Mouse (Mus musculus) left cerebral cortex, adult 2 months (tissue): ENCODE data around the gene Cyp2j12. TPM values are rescaled to one million over a fixed set of nuclear protein-coding genes. Genes with fewer than 3 reads are reported as not detected.
"Not testable (repeated sequence)": the region's sequence is repeated elsewhere in the genome, so short reads cannot be mapped to it uniquely, and the experiment has no call there.

ENCODE experiments used
- DNase-seq, 2 experiments: peaks; one replicate each; pipeline ENCODE4 v3.0.0; 2021 to 2022; ENCODE audit warnings: low spot score in 2 of 2, mixed read lengths in 1 of 2; ENCODE audit errors: extremely low spot score in 1 of 2
- H3K27ac ChIP-seq: fragments of 200-600 bp; 2 replicates; pipeline ENCODE4 v1.8.1; 2022
- H3K4me3 ChIP-seq: fragments of 200-600 bp; 2 replicates; pipeline ENCODE4 v1.8.1; 2022
- CTCF ChIP-seq: fragments of 200-600 bp; IDR thresholded peaks from 2 replicates; pipeline ENCODE4 v1.8.1; 2022; ENCODE audit warnings: antibody characterized with exemption, mild to moderate bottlenecking, moderate library complexity
- intact Hi-C: fragments of 180-260 bp; cut with DNase I; formaldehyde crosslinking; loops from one replicate; pipeline ENCODE4 v1.15.1; 2025
- long read RNA-seq, 2 experiments: library from polyadenylated mRNA; stranded (forward); transcript quantifications; one replicate each; pipeline ENCODE4 v2.0.0; 2021; ENCODE audit warnings: borderline mapping rate in 2 of 2
- total RNA-seq, 2 experiments: library from RNA; stranded (reverse); gene quantifications; 2 replicates each; pipeline ENCODE4 v1.2.3; 2021

Gene Cyp2j12
- 1 to 10 TPM; 1.4 to 1.5 TPM for total RNA-seq
- long read RNA-seq, experiment 1, partial matches to known transcripts: 3 of 7 reads
- long read RNA-seq, experiment 1, other reads (novel, unspliced or antisense): 0 of 7 reads
- long read RNA-seq, experiment 2, transcript Cyp2j12-202 (8 exons, 1,781 nt): major isoform, 5 of 9 reads
- long read RNA-seq, experiment 2, partial matches to known transcripts: 1 of 9 reads
- long read RNA-seq, experiment 2, other reads (novel, unspliced or antisense): 1 of 9 reads

GRCm38 (mm10) chr4:96140732-96141467, at the start of gene Cyp2j12:
Cyp2j12 (minus strand) TSS chr4:96141152.
- Histone ChIP-seq H3K27ac (no peak within 1 kb of the TSS), H3K4me3 (no peak within 1 kb of the TSS)
- peak in 1 of 2 experiments; percentile 8 for DNase-seq

GRCm38 (mm10) chr4:96189321-96189720, 48.4 kb upstream of the Cyp2j12 start:
- intact Hi-C loops, H3K27ac ChIP-seq, H3K4me3 ChIP-seq, DNase-seq: not testable (repeated sequence)

More at GRCm38 (mm10) chr4:96140732-96141467, at the start of gene Cyp2j12:
- intact Hi-C loops: no loop called here
- no peak for TF ChIP-seq CTCF

DNA sequence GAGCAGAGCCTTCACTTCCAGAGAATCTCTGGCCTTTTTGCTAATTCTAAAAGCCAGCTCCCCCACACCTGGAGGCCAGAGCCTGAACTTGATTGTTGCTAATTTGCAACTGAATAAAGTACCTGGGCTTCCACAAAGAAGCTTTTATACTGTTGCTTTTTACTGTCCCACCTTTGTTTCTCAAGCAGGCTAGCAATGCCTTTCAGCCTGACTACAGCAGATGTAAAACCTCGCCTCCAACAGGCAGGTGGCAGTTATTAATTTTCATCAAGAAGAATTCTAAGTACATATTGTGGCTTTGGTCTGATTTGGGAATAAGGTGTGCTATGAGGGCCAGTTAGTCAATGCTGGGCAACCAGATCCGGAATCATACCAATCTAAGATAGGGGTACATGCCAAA, 47.7 kb upstream of the Cyp2j12 start:
- H3K27ac ChIP-seq, H3K4me3 ChIP-seq, DNase-seq, intact Hi-C loops: not testable (repeated sequence)

GRCm38 (mm10) chr4:96188146-96188545, 47.2 kb upstream of the Cyp2j12 start:
- DNase-seq, H3K4me3 ChIP-seq, H3K27ac ChIP-seq, intact Hi-C loops: not testable (repeated sequence)

GRCm38 (mm10) chr4:96184716-96185115, 43.8 kb upstream of the Cyp2j12 start:
- DNase-seq, H3K4me3 ChIP-seq, intact Hi-C loops, H3K27ac ChIP-seq: not testable (repeated sequence)

DNA sequence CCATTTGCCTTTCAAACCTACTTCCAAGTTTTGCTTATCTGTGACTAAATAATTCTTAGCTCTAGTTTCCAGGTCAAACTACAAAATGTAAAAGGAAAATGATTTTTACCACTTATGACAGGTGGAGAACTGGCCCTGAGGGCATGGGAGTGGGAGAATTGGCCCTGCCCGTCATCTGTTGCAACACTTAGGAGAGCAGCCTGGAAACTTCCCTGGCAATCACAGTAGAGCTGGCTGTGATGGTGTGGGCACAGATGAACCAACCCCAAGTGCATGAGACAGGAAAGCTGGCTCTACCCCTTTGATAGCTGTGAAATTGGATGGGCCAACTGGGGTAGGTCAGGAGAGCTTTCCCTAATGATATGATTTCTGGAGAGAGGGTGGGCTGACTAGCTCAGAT, 21.9 kb upstream of the Cyp2j12 start:
- DNase-seq: no peak
- intact Hi-C loops: no loop called here

GRCm38 (mm10) chr4:96161575-96161974, 20.6 kb upstream of the Cyp2j12 start:
- no peak for TF ChIP-seq CTCF
- intact Hi-C loops: no loop called here
- Histone ChIP-seq H3K4me3 (no peak overlapping the region), H3K27ac (no peak overlapping the region)
- DNase-seq: no peak

More for the DNA sequence above, 21.9 kb upstream of the Cyp2j12 start:
- Histone ChIP-seq H3K27ac (no peak overlapping the region), H3K4me3 (no peak overlapping the region)
- no peak for TF ChIP-seq CTCF

GRCm38 (mm10) chr4:96139226-96139625, 1.7 kb downstream of the Cyp2j12 start:
- intact Hi-C loops: no loop called here
- no peak for TF ChIP-seq CTCF
- no peak for DNase-seq
- Histone ChIP-seq H3K27ac (no peak overlapping the region), H3K4me3 (0 out of 2 replicates have a peak overlapping the region, but pooled peaks have one; percentile 9)

- no peak overlapping the region for H3K4me3 ChIP-seq
- TF ChIP-seq CTCF: no peak
- no peak for DNase-seq
- intact Hi-C loops: no loop called here
- no peak overlapping the region; the same call in 1 of the 2 replicates for H3K27ac ChIP-seq
Measured at GRCm38 (mm10) chr4:96134246-96134645, 6.7 kb downstream of the Cyp2j12 start.

- H3K4me3 ChIP-seq: no peak overlapping the region
- DNase-seq: no peak
- no peak overlapping the region for H3K27ac ChIP-seq
- TF ChIP-seq CTCF: no peak
- intact Hi-C loops: no loop called here
Measured at GRCm38 (mm10) chr4:96096841-96097240, 44.1 kb downstream of the Cyp2j12 start.

- no peak for DNase-seq
- TF ChIP-seq CTCF: peak; percentile 38
- Histone ChIP-seq H3K27ac (no peak overlapping the region), H3K4me3 (no peak overlapping the region)
- intact Hi-C loops: loop anchor here (2.0 to 5.0 kb wide), 2 partner anchors 435 to 591 kb away; no protein-coding TSS in a partner anchor
Measured at GRCm38 (mm10) chr4:96091869-96092268, 49.1 kb downstream of the Cyp2j12 start.

- not testable (repeated sequence) for H3K27ac ChIP-seq, H3K4me3 ChIP-seq, DNase-seq
- intact Hi-C loops: loop anchor here (5.0 kb wide), 1 partner anchor 438 kb away; no protein-coding TSS in a partner anchor
Measured at GRCm38 (mm10) chr4:96089356-96090048, 51.5 kb downstream of the Cyp2j12 start.
